Mouse (Mus musculus) MEL (cell line): Measurements from ENCODE around the gene Tcn2. TPM values are rescaled to one million over a fixed set of nuclear protein-coding genes. Genes with fewer than 3 reads are reported as not detected.

Experiments
- DNase-seq: peaks from one replicate; pipeline ENCODE4 v3.0.0; 2011; ENCODE audit warnings: low read depth, low spot score
- H3K27ac ChIP-seq: 2 replicates; pipeline ENCODE4 v1.5.1; 2012; ENCODE audit warnings: low read depth, mild to moderate bottlenecking, control low read depth, low read length, moderate library complexity; ENCODE audit not compliant: control insufficient read depth
- H3K27me3 ChIP-seq, 2 experiments: fragments of 150-350 bp in 1 of 2; sonication (generic) in 1 of 2; 2 replicates each; pipeline ENCODE4 v1.6.1; 2012; ENCODE audit warnings: low read length in 2 of 2, mild to moderate bottlenecking in 2 of 2, improper control_type of control experiment in 1 of 2, moderate library complexity in 1 of 2; ENCODE audit not compliant: insufficient read depth in 2 of 2, control insufficient read depth in 1 of 2
- H3K36me3 ChIP-seq, 2 experiments: 2 replicates each; pipeline ENCODE4 v1.6.1; 2012 to 2014; ENCODE audit warnings: low read length in 2 of 2, improper control_type of control experiment in 1 of 2, inconsistent platforms in 1 of 2, mild to moderate bottlenecking in 1 of 2; ENCODE audit not compliant: insufficient read depth in 2 of 2, control insufficient read depth in 1 of 2
- H3K4me1 ChIP-seq, 2 experiments: fragments of 150-350 bp in 1 of 2; sonication (generic) in 1 of 2; 2 replicates each; pipeline ENCODE4 v1.6.1; 2012; ENCODE audit warnings: low read length in 2 of 2, improper control_type of control experiment in 1 of 2, mild to moderate bottlenecking in 1 of 2; ENCODE audit not compliant: insufficient read depth in 2 of 2, control insufficient read depth in 1 of 2
- H3K4me3 ChIP-seq, 2 experiments: fragments of 150-350 bp in 1 of 2; sonication (generic) in 1 of 2; 2 replicates each; pipeline ENCODE4 v1.5.1; 2012; ENCODE audit warnings: low read depth in 2 of 2, low read length in 2 of 2, mild to moderate bottlenecking in 2 of 2, moderate library complexity in 2 of 2, control low read depth in 1 of 2, improper control_type of control experiment in 1 of 2; ENCODE audit not compliant: control insufficient read depth in 1 of 2, insufficient read depth in 1 of 2
- H3K79me2 ChIP-seq: 2 replicates; pipeline ENCODE4 v1.6.1; 2012; ENCODE audit warnings: mild to moderate bottlenecking, low read length, moderate library complexity; ENCODE audit not compliant: control insufficient read depth, poor library complexity, insufficient read depth
- H3K9ac ChIP-seq: 2 replicates; pipeline ENCODE4 v1.6.1; 2012; ENCODE audit warnings: low read depth, mild to moderate bottlenecking, control low read depth, low read length, moderate library complexity; ENCODE audit not compliant: control insufficient read depth, poor library complexity, severe bottlenecking
- H3K9me3 ChIP-seq: fragments of 150-350 bp; sonication (generic); replicated peaks from 2 replicates; pipeline ENCODE4 v1.6.1; 2012; ENCODE audit warnings: mild to moderate bottlenecking, low read length, improper control_type of control experiment, moderate library complexity; ENCODE audit not compliant: insufficient read depth
- BHLHE40 ChIP-seq: IDR thresholded peaks from 2 replicates; pipeline ENCODE4 v1.6.1; 2012; ENCODE audit warnings: low read depth, mild to moderate bottlenecking, inconsistent platforms, low read length, improper control_type of control experiment, borderline replicate concordance
- CHD1 ChIP-seq: IDR thresholded peaks from 2 replicates; pipeline ENCODE4 v1.6.1; 2012; ENCODE audit warnings: low read depth, mild to moderate bottlenecking, inconsistent platforms, low read length, improper control_type of control experiment
- CHD2 ChIP-seq: IDR thresholded peaks from 2 replicates; pipeline ENCODE4 v1.6.1; 2011; ENCODE audit warnings: low read length, improper control_type of control experiment
- CTCF ChIP-seq, 3 experiments: IDR thresholded peaks in 2 of 3; conservative IDR thresholded peaks in 1 of 3; 2 replicates each; pipeline ENCODE4 v1.5.1; 2011 to 2012; ENCODE audit warnings: low read length in 3 of 3, low read depth in 2 of 3, mild to moderate bottlenecking in 2 of 3, improper control_type of control experiment in 1 of 3, inconsistent platforms in 1 of 3, mixed read lengths in 1 of 3, moderate library complexity in 1 of 3; ENCODE audit not compliant: control insufficient read depth in 1 of 3, insufficient read depth in 1 of 3, poor library complexity in 1 of 3, severe bottlenecking in 1 of 3
- E2F4 ChIP-seq: IDR thresholded peaks from 2 replicates; pipeline ENCODE4 v1.6.1; 2011; ENCODE audit warnings: low read depth, low read length, improper control_type of control experiment, borderline replicate concordance
- ELF1 ChIP-seq: IDR thresholded peaks from 2 replicates; pipeline ENCODE4 v1.6.1; 2014; ENCODE audit warnings: low read depth, mild to moderate bottlenecking, inconsistent platforms, low read length, improper control_type of control experiment, moderate library complexity
- EP300 ChIP-seq, 2 experiments: IDR thresholded peaks; 2 replicates each; pipeline ENCODE4 v1.6.1; 2011; ENCODE audit warnings: improper control_type of control experiment in 2 of 2, low read length in 2 of 2, low read depth in 1 of 2, mild to moderate bottlenecking in 1 of 2
- ETS1 ChIP-seq: IDR thresholded peaks from 2 replicates; pipeline ENCODE4 v1.6.1; 2012; ENCODE audit warnings: low read depth, mild to moderate bottlenecking, inconsistent platforms, low read length, improper control_type of control experiment, moderate library complexity
- GABPA ChIP-seq: IDR thresholded peaks from 2 replicates; pipeline ENCODE4 v1.6.1; 2012; ENCODE audit warnings: low read depth, mild to moderate bottlenecking, inconsistent platforms, low read length, improper control_type of control experiment, moderate library complexity
- GATA1 ChIP-seq: IDR thresholded peaks from 2 replicates; pipeline ENCODE4 v1.6.1; 2011; ENCODE audit warnings: low read depth, low read length, improper control_type of control experiment
- HCFC1 ChIP-seq: IDR thresholded peaks from 2 replicates; pipeline ENCODE4 v1.6.1; 2012; ENCODE audit warnings: low read depth, mild to moderate bottlenecking, inconsistent platforms, low read length, improper control_type of control experiment, moderate library complexity
- JUND ChIP-seq: IDR thresholded peaks from 2 replicates; pipeline ENCODE4 v1.6.1; 2011; ENCODE audit warnings: low read depth, mild to moderate bottlenecking, improper control_type of control experiment, low read length
- KAT2A ChIP-seq: conservative IDR thresholded peaks from 2 replicates; pipeline ENCODE4 v1.6.1; 2012; ENCODE audit warnings: low read depth, low read length, improper control_type of control experiment, inconsistent platforms
- MAFK ChIP-seq: IDR thresholded peaks from 2 replicates; pipeline ENCODE4 v1.6.1; 2011; ENCODE audit warnings: low read depth, mild to moderate bottlenecking, low read length, improper control_type of control experiment, borderline replicate concordance
- MAX ChIP-seq: IDR thresholded peaks from 2 replicates; pipeline ENCODE4 v1.6.1; 2011; ENCODE audit warnings: low read length, improper control_type of control experiment
- MAZ ChIP-seq: IDR thresholded peaks from 2 replicates; pipeline ENCODE4 v1.6.1; 2012; ENCODE audit warnings: low read depth, mild to moderate bottlenecking, inconsistent platforms, low read length, improper control_type of control experiment
- MEF2A ChIP-seq: IDR thresholded peaks from 2 replicates; pipeline ENCODE4 v1.6.1; 2014; ENCODE audit warnings: low read depth, mild to moderate bottlenecking, inconsistent platforms, low read length, improper control_type of control experiment; ENCODE audit not compliant: poor library complexity, insufficient replicate concordance, severe bottlenecking; ENCODE audit errors: extremely low read depth
- MXI1 ChIP-seq: IDR thresholded peaks from 2 replicates; pipeline ENCODE4 v1.6.1; 2011; ENCODE audit warnings: mild to moderate bottlenecking, low read depth, low read length, improper control_type of control experiment
- MYB ChIP-seq: IDR thresholded peaks from 2 replicates; pipeline ENCODE4 v1.6.1; 2011; ENCODE audit warnings: mild to moderate bottlenecking, low read depth, low read length, improper control_type of control experiment
- MYC ChIP-seq: IDR thresholded peaks from 2 replicates; pipeline ENCODE4 v1.6.1; 2011; ENCODE audit warnings: low read depth, mild to moderate bottlenecking, low read length, improper control_type of control experiment, moderate library complexity
- NELFE ChIP-seq: IDR thresholded peaks from 2 replicates; pipeline ENCODE4 v1.6.1; 2011; ENCODE audit warnings: low read depth, low read length, improper control_type of control experiment
- NRF1 ChIP-seq: IDR thresholded peaks from 2 replicates; pipeline ENCODE4 v1.6.1; 2014; ENCODE audit warnings: low read depth, mild to moderate bottlenecking, inconsistent platforms, low read length, improper control_type of control experiment, moderate library complexity; ENCODE audit not compliant: poor library complexity, insufficient read depth, severe bottlenecking
- POLR2A ChIP-seq, 2 experiments: IDR thresholded peaks; 2 replicates each; pipeline ENCODE4 v1.6.1; 2011 to 2012; ENCODE audit warnings: low read length in 2 of 2, mild to moderate bottlenecking in 2 of 2, control low read depth in 1 of 2, improper control_type of control experiment in 1 of 2, low read depth in 1 of 2, moderate library complexity in 1 of 2; ENCODE audit not compliant: control insufficient read depth in 1 of 2, insufficient read depth in 1 of 2, poor library complexity in 1 of 2
- POLR2AphosphoS2 ChIP-seq: IDR thresholded peaks from 2 replicates; pipeline ENCODE4 v1.6.1; 2011; ENCODE audit warnings: low read length, improper control_type of control experiment
- POLR2AphosphoS5 ChIP-seq: IDR thresholded peaks from 2 replicates; pipeline ENCODE4 v1.6.1; 2012; ENCODE audit warnings: low read depth, borderline replicate concordance, mild to moderate bottlenecking, inconsistent platforms, low read length, moderate library complexity, mixed read lengths
- RAD21 ChIP-seq: IDR thresholded peaks from 2 replicates; pipeline ENCODE4 v1.6.1; 2011; ENCODE audit warnings: mild to moderate bottlenecking, low read depth, low read length, improper control_type of control experiment
- RCOR1 ChIP-seq: IDR thresholded peaks from 2 replicates; pipeline ENCODE4 v1.6.1; 2012; ENCODE audit warnings: low read depth, mild to moderate bottlenecking, inconsistent platforms, low read length, improper control_type of control experiment
- SIN3A ChIP-seq: IDR thresholded peaks from 2 replicates; pipeline ENCODE4 v1.6.1; 2012; ENCODE audit warnings: low read length, improper control_type of control experiment, inconsistent platforms
- SMC3 ChIP-seq: IDR thresholded peaks from 2 replicates; pipeline ENCODE4 v1.6.1; 2011; ENCODE audit warnings: low read depth, low read length, improper control_type of control experiment
- TAL1 ChIP-seq: IDR thresholded peaks from 2 replicates; pipeline ENCODE4 v1.6.1; 2012; ENCODE audit warnings: mild to moderate bottlenecking, inconsistent platforms, low read length, moderate library complexity, mixed read lengths
- TBP ChIP-seq: IDR thresholded peaks from 2 replicates; pipeline ENCODE4 v1.8.0; 2011; ENCODE audit warnings: low read depth, low read length, improper control_type of control experiment
- TCF12 ChIP-seq: IDR thresholded peaks from 2 replicates; pipeline ENCODE4 v1.6.1; 2014; ENCODE audit warnings: low read depth, mild to moderate bottlenecking, inconsistent platforms, low read length, improper control_type of control experiment, moderate library complexity
- UBTF ChIP-seq: IDR thresholded peaks from 2 replicates; pipeline ENCODE4 v1.6.1; 2012; ENCODE audit warnings: low read depth, mild to moderate bottlenecking, inconsistent platforms, low read length, improper control_type of control experiment, moderate library complexity, borderline replicate concordance; ENCODE audit not compliant: insufficient read depth
- USF1 ChIP-seq: IDR thresholded peaks from 2 replicates; pipeline ENCODE4 v1.6.1; 2014; ENCODE audit warnings: low read depth, mild to moderate bottlenecking, inconsistent platforms, low read length, improper control_type of control experiment, moderate library complexity
- USF2 ChIP-seq, 2 experiments: IDR thresholded peaks; 2 replicates each; pipeline ENCODE4 v1.6.1; 2011 to 2012; ENCODE audit warnings: improper control_type of control experiment in 2 of 2, low read length in 2 of 2, borderline replicate concordance in 1 of 2, inconsistent platforms in 1 of 2, low read depth in 1 of 2, mild to moderate bottlenecking in 1 of 2; ENCODE audit not compliant: insufficient read depth in 1 of 2
- ZC3H11A ChIP-seq: IDR thresholded peaks from 2 replicates; pipeline ENCODE4 v1.6.1; 2012; ENCODE audit warnings: low read depth, mild to moderate bottlenecking, inconsistent platforms, low read length, improper control_type of control experiment
- ZKSCAN1 ChIP-seq: IDR thresholded peaks from 2 replicates; pipeline ENCODE4 v1.6.1; 2012; ENCODE audit warnings: low read depth, mild to moderate bottlenecking, inconsistent platforms, low read length, improper control_type of control experiment, moderate library complexity
- ZNF384 ChIP-seq: IDR thresholded peaks from 2 replicates; pipeline ENCODE4 v1.6.1; 2012; ENCODE audit warnings: low read depth, mild to moderate bottlenecking, inconsistent platforms, low read length, improper control_type of control experiment
- polyA plus RNA-seq, 2 experiments: library from polyadenylated mRNA; stranded (reverse) in 1 of 2; unstranded in 1 of 2; fragments of >175 nt in 1 of 2; fragments of >200 nt in 1 of 2; gene quantifications; 2 replicates each; pipeline versions ENCODE4 v1.2.1 to v1.2.4; 2012; ENCODE audit warnings: low replicate concordance in 2 of 2, low read depth in 1 of 2; ENCODE audit not compliant: insufficient read length in 2 of 2, insufficient read depth in 1 of 2, missing spikeins in 1 of 2
- total RNA-seq: library from RNA; depleted of rRNA; stranded (reverse); fragments of 300-350 nt; gene quantifications from 2 replicates; pipeline ENCODE4 v1.2.3, GENCODE M21; 2012

Gene Tcn2
- total and polyA plus RNA-seq, 3 experiments, result 14.1 to 16.0 TPM; not detected in 1

- Histone ChIP-seq H3K27me3 (no peaks in the 10 kb centered on the region), H3K9ac (no peak overlapping the region), H3K4me3 (no peak overlapping the region), H3K9me3 (no peaks in the 10 kb centered on the region), H3K36me3 (peaks cover 0 to 6% of the 10 kb centered on the region in 2 experiments; a peak in 1 of 4 replicates), H3K4me1 (peaks cover 6 to 16% of the 10 kb centered on the region in 2 experiments), H3K27ac (no peak overlapping the region), H3K79me2 (no peaks in the 10 kb centered on the region; the same call in 1 of the 2 replicates)
- peak; percentile 78 for DNase-seq
- TF ChIP-seq TAL1, result no peak
- no peak for TF ChIP-seq NELFE
- no peak for TF ChIP-seq POLR2A (IDR thresholded peaks at IDR 0.05; ENCODE audit: control insufficient read depth in 1 of 2, insufficient read depth in 1 of 2, low read depth in 1 of 2, low read length in 2 of 2, poor library complexity in 1 of 2)
- TF ChIP-seq SMC3, result peak; percentile 54
- TF ChIP-seq USF2 (IDR thresholded peaks at IDR 0.05; ENCODE audit: borderline replicate concordance in 1 of 2, insufficient read depth in 1 of 2, low read depth in 1 of 2, low read length in 2 of 2), result no peak
- no peak for TF ChIP-seq KAT2A
- no peak for TF ChIP-seq CHD2
- TF ChIP-seq JUND, result no peak
- no peak for TF ChIP-seq MAFK
- no peak for TF ChIP-seq ELF1
- TF ChIP-seq EP300 (IDR thresholded peaks at IDR 0.05; ENCODE audit: low read depth in 1 of 2, low read length in 2 of 2), result no peak
- TF ChIP-seq RAD21, result peak; percentile 49
- TF ChIP-seq TBP, result no peak
- no peak for TF ChIP-seq ZC3H11A
- no peak for TF ChIP-seq MEF2A
- no peak for TF ChIP-seq BHLHE40
- 0 out of 2 replicates have a peak, but pooled peaks have one; percentile 49 for TF ChIP-seq MXI1
- TF ChIP-seq USF1, result peak; percentile 48; the same call in 1 of the 2 replicates
- TF ChIP-seq MAZ, result no peak
- TF ChIP-seq ZKSCAN1, result no peak
- TF ChIP-seq GATA1, result no peak
- peak; percentile 98 for TF ChIP-seq MYC
- TF ChIP-seq POLR2AphosphoS2, result no peak
- TF ChIP-seq ZNF384, result no peak
- TF ChIP-seq MAX, result peak; percentile 77
- TF ChIP-seq GABPA, result no peak
- TF ChIP-seq CHD1, result no peak
- no peak for TF ChIP-seq ETS1
- TF ChIP-seq UBTF, result no peak
- TF ChIP-seq RCOR1, result peak; percentile 16; the same call in 1 of the 2 replicates
- no peak for TF ChIP-seq MYB
- TF ChIP-seq CTCF (IDR thresholded peaks at IDR 0.05 in 2 of 3, conservative IDR thresholded peaks at IDR 0.05 in 1 of 3; ENCODE audit: control insufficient read depth in 1 of 3, insufficient read depth in 1 of 3, low read depth in 2 of 3, low read length in 3 of 3, poor library complexity in 1 of 3, severe bottlenecking in 1 of 3), result peak; percentile 63 to 73 (median 72)
- 0 out of 2 replicates have a peak, but pooled peaks have one; percentile 39 for TF ChIP-seq HCFC1
- TF ChIP-seq POLR2AphosphoS5, result no peak
- TF ChIP-seq TCF12, result no peak
- TF ChIP-seq E2F4, result no peak
- no peak for TF ChIP-seq SIN3A
- no peak for TF ChIP-seq NRF1
These were observed 13.2 kb downstream of the Tcn2 start for GRCm38 (mm10) chr11:3918738-3919137.
